Mouse (Mus musculus) c-Kit-positive CD71-negative TER-119-negative erythroid progenitor cells, embryonic 14.5 days (primary cell): ENCODE measurements around the gene Aanat.

Experiments
- DNase-seq: peaks from one replicate; pipeline ENCODE4 v3.0.0-alpha.2; 2013; ENCODE audit warnings: low read depth

The Aanat gene

GRCm38 (mm10) chr11:116586310-116586709 lies at the start of gene Aanat:
TSS of gene Aanat (plus strand) at chr11:116586432.
- no peak for DNase-seq

GRCm38 (mm10) chr11:116536685-116537084 lies 49.5 kb upstream of the Aanat start:
- DNase-seq = no peak

GRCm38 (mm10) chr11:116537388-116537787 lies 48.8 kb upstream of the Aanat start:
- no peak for DNase-seq

GRCm38 (mm10) chr11:116538142-116538735 lies 48.0 kb upstream of the Aanat start:
- DNase-seq = no peak

GRCm38 (mm10) chr11:116541183-116541582 lies 45.0 kb upstream of the Aanat start:
- DNase-seq = no peak

- DNase-seq = no peak
These were observed 43.1 kb upstream of the Aanat start for GRCm38 (mm10) chr11:116543110-116543509.

GRCm38 (mm10) chr11:116547296-116548060 lies 38.8 kb upstream of the Aanat start:
- DNase-seq = no peak

GRCm38 (mm10) chr11:116548780-116549179 lies 37.5 kb upstream of the Aanat start:
- no peak for DNase-seq

GRCm38 (mm10) chr11:116549273-116550038 lies 36.8 kb upstream of the Aanat start:
- no peak for DNase-seq

GRCm38 (mm10) chr11:116550748-116551147 lies 35.5 kb upstream of the Aanat start:
- DNase-seq = no peak

GRCm38 (mm10) chr11:116552194-116552593 lies 34.0 kb upstream of the Aanat start:
- no peak for DNase-seq

GRCm38 (mm10) chr11:116554171-116554878 lies 31.9 kb upstream of the Aanat start:
- no peak for DNase-seq

- no peak for DNase-seq
These were observed 30.7 kb upstream of the Aanat start for GRCm38 (mm10) chr11:116555572-116555971.

GRCm38 (mm10) chr11:116556308-116556707 lies 29.9 kb upstream of the Aanat start:
- no peak for DNase-seq

GRCm38 (mm10) chr11:116565283-116566041 lies 20.8 kb upstream of the Aanat start:
- no peak for DNase-seq

GRCm38 (mm10) chr11:116567531-116567930 lies 18.7 kb upstream of the Aanat start:
- DNase-seq = no peak

- DNase-seq = no peak
These were observed 15.4 kb upstream of the Aanat start for GRCm38 (mm10) chr11:116570821-116571220.

GRCm38 (mm10) chr11:116571767-116572679 lies 14.2 kb upstream of the Aanat start:
- no peak for DNase-seq

GRCm38 (mm10) chr11:116572756-116573543 lies 13.3 kb upstream of the Aanat start:
- no peak for DNase-seq

GRCm38 (mm10) chr11:116574486-116574885 lies 11.7 kb upstream of the Aanat start:
- DNase-seq = no peak
